Mouse (Mus musculus) intestine, embryonic 15.5 days (tissue): ENCODE results near the gene Acot7. TPM values are rescaled to one million over a fixed set of nuclear protein-coding genes. Genes with fewer than 3 reads are reported as not detected.

Experiments
- ATAC-seq: fragments of 200-750 bp; cut with Nextera tagmentation; 2 replicates; pipeline ENCODE4 v1.8.0; 2017; ENCODE audit warnings: moderate TSS enrichment, moderate library complexity
- H3K27ac ChIP-seq: fragments of 300-500 bp; sonication (generic); 2 replicates; pipeline ENCODE4 v1.5.1; 2015; ENCODE audit warnings: mild to moderate bottlenecking, inconsistent platforms
- H3K27me3 ChIP-seq: fragments of 300-500 bp; sonication (generic); replicated peaks from 2 replicates; pipeline ENCODE4 v1.6.1; 2015; ENCODE audit warnings: inconsistent platforms
- H3K36me3 ChIP-seq: fragments of 300-500 bp; sonication (generic); 2 replicates; pipeline ENCODE4 v1.6.1; 2015; ENCODE audit warnings: inconsistent platforms
- H3K4me1 ChIP-seq: fragments of 300-500 bp; sonication (generic); replicated peaks from 2 replicates; pipeline ENCODE4 v1.6.1; 2015; ENCODE audit warnings: inconsistent platforms
- H3K4me2 ChIP-seq: fragments of 300-500 bp; sonication (generic); replicated peaks from 2 replicates; pipeline ENCODE4 v1.6.1; 2015; ENCODE audit warnings: mild to moderate bottlenecking, inconsistent platforms
- H3K4me3 ChIP-seq: fragments of 300-500 bp; sonication (generic); replicated peaks from 2 replicates; pipeline ENCODE4 v1.5.1; 2015; ENCODE audit warnings: inconsistent platforms
- H3K9ac ChIP-seq: fragments of 300-500 bp; sonication (generic); 2 replicates; pipeline ENCODE4 v1.6.1; 2015; ENCODE audit warnings: inconsistent platforms
- H3K9me3 ChIP-seq: fragments of 300-500 bp; sonication (generic); 2 replicates; pipeline ENCODE4 v1.6.1; 2016; ENCODE audit warnings: inconsistent platforms
- WGBS: fragments of 180-500 bp; shearing (Covaris S2); methylation state at CpG from one replicate; pipeline ENCODE4 v1.1.7; 2015; 5-methylcytosine and 5-hydroxymethylcytosine counted together
- polyA plus RNA-seq: library from polyadenylated mRNA; unstranded; fragments of >200 nt; fragmentation: Nextera tagmentation; extraction: Ambion mirVana; gene quantifications from 2 replicates; pipeline ENCODE4 v1.2.1, GENCODE M21; 2015

The Acot7 gene
- polyA plus RNA-seq, 1 experiment from 2014 or later: 57.8 TPM

DNA sequence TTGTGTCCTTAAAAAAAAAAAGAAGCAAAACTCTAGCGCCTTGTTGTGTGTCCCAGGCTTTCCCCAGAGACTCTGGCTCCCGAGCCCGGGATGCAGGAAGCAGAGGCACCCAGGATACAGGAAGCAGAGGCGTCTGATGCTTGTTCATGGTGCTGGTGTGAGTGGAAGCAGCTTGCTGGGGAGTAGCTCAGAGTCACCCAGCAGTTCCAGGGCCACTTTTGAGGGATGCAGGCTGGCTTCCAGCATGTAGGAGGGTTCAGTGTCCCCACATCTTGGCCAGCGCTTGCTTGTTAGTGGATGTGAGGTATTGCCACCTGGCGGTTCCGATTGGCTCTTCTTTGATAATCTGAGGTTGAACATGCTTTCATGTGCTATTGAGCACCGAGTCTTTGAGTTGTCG lies 9.2 kb downstream of the Acot7 start:
- H3K9me3 ChIP-seq: no peaks in the 10 kb centered on the region
- peaks cover 28% of the 10 kb centered on the region for H3K4me1 ChIP-seq
- H3K27me3 ChIP-seq: no peaks in the 10 kb centered on the region
- H3K27ac ChIP-seq: 0 out of 2 replicates have a peak overlapping the region, but pooled peaks have one; percentile 94
- H3K36me3 ChIP-seq: no peaks in the 10 kb centered on the region
- H3K4me2 ChIP-seq: peak overlapping the region; percentile 66
- H3K4me3 ChIP-seq: no peak overlapping the region; the same call in 1 of the 2 replicates
- no peak for ATAC-seq
- WGBS: 76% methylated on average over 9 of the region's 9 CpGs
- H3K9ac ChIP-seq: 0 out of 2 replicates have a peak overlapping the region, but pooled peaks have one; percentile 12

DNA sequence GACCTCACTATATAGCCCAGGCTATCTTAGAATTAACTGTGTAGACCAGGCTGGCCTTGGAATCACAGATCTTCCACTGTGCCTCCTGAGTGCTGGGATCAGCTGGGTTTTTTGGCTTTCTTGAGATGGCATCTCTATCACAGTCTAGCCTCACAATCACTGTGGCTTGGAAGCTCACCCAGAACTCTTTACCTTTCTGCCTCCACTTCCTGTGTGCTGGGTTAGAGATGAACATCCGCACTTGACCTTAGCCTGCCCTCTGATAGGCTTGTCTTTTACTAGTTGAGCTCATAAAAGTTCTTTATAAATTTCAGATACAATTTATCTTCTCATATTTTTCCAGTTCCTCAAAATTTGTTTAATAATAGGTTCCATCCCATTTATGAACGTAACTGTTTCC lies 10.7 kb downstream of the Acot7 start:
- H3K36me3 ChIP-seq: no peaks in the 10 kb centered on the region
- ATAC-seq: no peak

DNA sequence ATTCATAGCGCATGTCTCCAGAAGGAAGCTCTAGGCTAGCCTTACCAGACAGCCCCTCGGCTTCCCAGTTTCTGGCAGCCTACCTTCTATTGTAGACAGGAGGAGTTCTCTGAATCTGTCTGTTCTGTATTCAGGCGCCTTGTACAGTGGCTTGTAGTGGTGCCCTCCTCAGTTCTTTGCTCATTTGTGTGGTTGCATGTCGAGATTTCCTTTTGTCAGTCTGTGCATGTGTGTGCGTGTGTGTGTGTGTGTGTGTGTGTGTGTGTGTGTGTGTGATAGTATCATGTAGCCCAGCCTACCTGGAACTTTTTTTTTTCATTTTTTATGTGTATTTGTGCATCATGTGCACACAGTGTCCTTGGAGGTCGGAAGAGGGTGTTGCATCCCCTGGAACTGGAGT lies 11.1 kb downstream of the Acot7 start:
- H3K27ac ChIP-seq: no peak overlapping the region
- H3K4me2 ChIP-seq: no peak overlapping the region
- 85% methylated on average over 6 of the region's 6 CpGs for WGBS
- no peak overlapping the region for H3K9ac ChIP-seq
- no peak overlapping the region for H3K4me3 ChIP-seq
- no peak for ATAC-seq
- H3K27me3 ChIP-seq: no peaks in the 10 kb centered on the region
- H3K4me1 ChIP-seq: peaks cover 28% of the 10 kb centered on the region
- H3K36me3 ChIP-seq: no peaks in the 10 kb centered on the region
- H3K9me3 ChIP-seq: no peaks in the 10 kb centered on the region

More for the DNA sequence above, 10.7 kb downstream of the Acot7 start:
- no peak overlapping the region for H3K4me2 ChIP-seq
- H3K27ac ChIP-seq: no peak overlapping the region
- peaks cover 28% of the 10 kb centered on the region for H3K4me1 ChIP-seq
- WGBS: 93% methylated on average over 2 of the region's 2 CpGs
- H3K27me3 ChIP-seq: no peaks in the 10 kb centered on the region
- H3K9ac ChIP-seq: no peak overlapping the region
- H3K9me3 ChIP-seq: no peaks in the 10 kb centered on the region
- no peak overlapping the region for H3K4me3 ChIP-seq

DNA sequence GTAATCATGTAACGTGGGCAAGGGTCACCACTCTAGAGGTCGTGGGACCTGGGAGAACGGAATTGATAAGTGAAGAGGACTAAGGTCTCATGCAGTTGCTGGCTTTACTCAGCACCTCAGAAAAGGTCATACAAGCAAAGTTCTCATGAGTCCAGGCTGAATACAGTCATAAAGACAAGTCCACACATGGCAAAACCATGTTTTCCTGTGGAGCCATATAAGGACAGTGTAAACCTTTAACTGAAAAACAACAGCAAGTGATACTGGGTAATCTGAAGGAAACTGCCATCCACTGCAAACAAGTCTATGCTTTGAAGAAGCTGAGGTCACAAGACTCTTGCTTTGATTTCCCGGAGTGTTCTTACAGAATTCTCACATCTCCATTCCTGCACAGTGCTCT lies 11.8 kb downstream of the Acot7 start:
- no peaks in the 10 kb centered on the region for H3K36me3 ChIP-seq
- no peak for ATAC-seq
- H3K4me3 ChIP-seq: no peak overlapping the region
- H3K4me1 ChIP-seq: peaks cover 28% of the 10 kb centered on the region
- no peak overlapping the region for H3K4me2 ChIP-seq
- H3K9ac ChIP-seq: no peak overlapping the region
- H3K27ac ChIP-seq: no peak overlapping the region
- H3K9me3 ChIP-seq: no peaks in the 10 kb centered on the region
- 86% methylated on average over 4 of the region's 4 CpGs for WGBS
- H3K27me3 ChIP-seq: no peaks in the 10 kb centered on the region

DNA sequence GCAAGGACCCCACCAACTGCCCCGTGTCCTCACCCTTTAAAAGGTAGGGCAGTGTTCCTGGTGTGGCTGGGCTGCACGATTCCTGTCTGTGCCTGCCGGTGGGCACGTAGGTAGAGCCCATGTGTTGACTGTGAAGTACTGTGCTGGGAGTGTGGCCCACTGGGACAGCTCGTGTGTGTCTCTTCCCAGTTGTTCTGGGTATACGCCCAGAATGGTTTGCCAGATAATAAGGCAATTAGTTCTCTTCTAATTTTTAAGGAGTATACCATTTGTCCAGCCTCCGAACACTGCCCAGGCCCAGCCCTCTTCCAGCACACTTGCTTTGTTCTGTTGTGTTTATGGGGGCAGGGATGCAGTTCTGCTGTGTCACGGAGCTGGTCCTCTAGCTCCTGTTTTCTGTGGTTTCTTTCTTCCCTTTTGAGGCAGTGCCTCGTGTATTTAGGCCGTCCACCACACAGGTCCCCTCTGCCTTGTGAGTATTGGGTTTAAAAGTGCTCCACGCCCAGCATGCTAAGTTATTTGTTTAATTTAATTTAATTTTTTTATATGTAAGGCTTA lies 12.2 kb downstream of the Acot7 start:
- Histone ChIP-seq H3K4me1 (peaks cover 24% of the 10 kb centered on the region), H3K36me3 (no peaks in the 10 kb centered on the region), H3K27ac (peak overlapping the region; percentile 8; the same call in 1 of the 2 replicates), H3K4me2 (no peak overlapping the region), H3K4me3 (no peak overlapping the region), H3K9ac (no peak overlapping the region), H3K27me3 (no peaks in the 10 kb centered on the region), H3K9me3 (no peaks in the 10 kb centered on the region)
- 72% methylated on average over 11 of the region's 11 CpGs for WGBS
- no peak for ATAC-seq

DNA sequence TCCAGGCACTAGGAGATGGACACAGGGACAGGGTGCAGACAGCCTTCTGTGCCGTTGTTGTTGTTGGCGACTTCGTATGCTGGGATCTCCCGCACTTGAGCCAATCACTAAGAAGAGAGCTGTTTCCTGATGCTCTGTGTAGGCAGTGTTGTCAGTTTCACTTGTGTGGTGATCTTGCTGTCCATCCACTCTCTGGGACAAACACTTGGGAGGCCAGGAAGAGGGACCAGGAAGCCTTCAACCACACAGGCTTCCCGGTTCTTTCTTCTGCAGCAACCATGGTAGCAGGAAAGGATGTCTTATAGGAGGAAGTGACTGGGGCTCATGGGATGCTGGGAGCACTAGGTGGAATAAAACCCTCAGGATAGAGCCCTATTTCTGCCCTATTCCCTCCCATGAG lies 12.8 kb downstream of the Acot7 start:
- peak overlapping the region; percentile 8 for H3K27ac ChIP-seq
- no peaks in the 10 kb centered on the region for H3K36me3 ChIP-seq
- WGBS: 77% methylated on average over 5 of the region's 5 CpGs

DNA sequence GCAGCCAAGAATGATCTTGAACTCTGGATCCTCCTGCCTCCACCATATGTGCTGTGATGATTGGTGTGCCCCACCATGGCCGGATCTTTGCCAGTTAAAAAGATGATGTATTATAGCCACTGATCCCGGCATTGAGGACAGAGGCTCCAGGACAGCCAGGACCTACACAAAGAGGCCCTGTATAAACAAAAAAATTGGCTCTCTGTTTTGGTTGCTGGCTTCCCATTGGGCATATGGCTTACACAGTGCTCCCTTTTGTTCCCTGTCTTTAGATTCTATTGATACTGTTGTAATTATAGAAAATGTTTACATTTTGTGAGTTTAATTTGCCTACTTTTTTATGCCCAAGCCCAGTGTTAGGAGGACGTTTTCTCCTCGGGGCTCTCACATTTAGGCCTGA lies 14.6 kb downstream of the Acot7 start:
- Histone ChIP-seq H3K4me1 (0 out of 2 replicates have a peak, but pooled peaks cover 5% of the 10 kb centered on the region), H3K9me3 (no peaks in the 10 kb centered on the region), H3K27ac (no peak overlapping the region), H3K27me3 (no peaks in the 10 kb centered on the region), H3K9ac (no peak overlapping the region), H3K4me2 (no peak overlapping the region), H3K36me3 (no peaks in the 10 kb centered on the region), H3K4me3 (no peak overlapping the region)
- WGBS: 53% methylated on average over 4 of the region's 4 CpGs
- ATAC-seq: no peak

More for the DNA sequence above, 12.8 kb downstream of the Acot7 start:
- Histone ChIP-seq H3K9me3 (no peaks in the 10 kb centered on the region), H3K9ac (no peak overlapping the region), H3K4me2 (no peak overlapping the region), H3K27me3 (no peaks in the 10 kb centered on the region), H3K4me1 (peaks cover 19% of the 10 kb centered on the region), H3K4me3 (no peak overlapping the region)
- no peak for ATAC-seq

DNA sequence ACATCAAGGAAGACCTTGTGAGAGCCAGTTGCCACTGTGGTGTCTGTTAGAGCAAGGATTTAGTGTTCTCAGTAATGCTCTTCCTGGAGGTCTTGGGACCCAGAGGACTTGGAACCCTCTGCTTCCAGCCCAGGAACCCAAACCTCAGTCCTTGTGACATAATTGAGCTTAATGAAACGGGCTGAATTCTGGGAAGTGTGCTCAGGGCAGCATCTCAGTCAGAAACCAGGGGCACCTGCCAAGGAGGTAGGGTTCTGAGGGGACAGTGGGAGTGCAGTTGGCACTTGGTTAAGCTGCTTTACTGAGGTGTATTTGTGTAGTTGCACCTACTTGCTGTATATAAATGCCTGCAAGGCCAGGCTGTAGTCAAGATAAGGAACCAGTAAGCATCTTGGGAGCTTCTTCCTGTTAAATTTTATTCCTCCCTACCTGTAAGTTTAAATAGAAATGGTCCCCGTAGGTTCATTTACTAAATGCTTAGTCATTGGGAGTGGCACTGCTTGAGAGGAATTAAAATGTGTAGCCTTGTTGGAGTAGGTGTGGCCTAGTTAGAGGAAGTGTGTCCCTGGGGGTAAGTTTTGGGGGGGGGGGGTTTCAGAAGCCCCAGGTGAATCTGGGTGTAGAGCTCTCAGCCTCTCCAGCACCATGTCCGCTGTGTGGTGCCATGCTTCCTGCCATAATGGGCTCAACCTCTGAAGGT lies 16.7 kb downstream of the Acot7 start:
- Histone ChIP-seq H3K9ac (no peak overlapping the region), H3K36me3 (no peaks in the 10 kb centered on the region), H3K4me1 (0 out of 2 replicates have a peak, but pooled peaks cover 5% of the 10 kb centered on the region), H3K27me3 (no peaks in the 10 kb centered on the region), H3K4me3 (no peak overlapping the region), H3K4me2 (no peak overlapping the region), H3K9me3 (no peaks in the 10 kb centered on the region), H3K27ac (no peak overlapping the region)
- WGBS: 82% methylated on average over 3 of the region's 3 CpGs
- no peak for ATAC-seq

DNA sequence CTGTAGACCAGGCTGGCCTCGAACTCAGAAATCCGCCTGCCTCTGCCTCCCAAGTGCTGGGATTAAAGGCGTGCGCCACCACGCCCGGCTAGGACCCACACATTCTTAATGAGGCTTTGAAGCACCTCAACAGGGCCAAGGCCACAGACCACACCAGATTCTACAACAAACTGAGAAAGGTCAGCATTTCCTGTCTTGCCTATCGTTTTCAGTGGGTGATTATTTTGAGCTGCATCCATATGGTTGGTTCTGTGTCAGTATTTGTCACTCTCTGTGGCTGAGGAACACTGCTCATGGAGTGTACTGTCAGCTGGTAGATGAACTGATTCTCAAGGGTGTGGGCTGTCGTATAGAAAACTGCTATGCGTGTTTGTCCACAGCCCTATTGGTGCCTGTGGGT lies 18.3 kb downstream of the Acot7 start:
- no peak overlapping the region for H3K4me2 ChIP-seq
- 90% methylated on average over 9 of the region's 9 CpGs for WGBS
- no peak overlapping the region for H3K4me3 ChIP-seq
- H3K27ac ChIP-seq: no peak overlapping the region
- peaks cover 11% of the 10 kb centered on the region for H3K4me1 ChIP-seq
- no peak for ATAC-seq
- no peak overlapping the region for H3K9ac ChIP-seq
- H3K36me3 ChIP-seq: no peaks in the 10 kb centered on the region
- H3K9me3 ChIP-seq: no peaks in the 10 kb centered on the region
- no peaks in the 10 kb centered on the region for H3K27me3 ChIP-seq

DNA sequence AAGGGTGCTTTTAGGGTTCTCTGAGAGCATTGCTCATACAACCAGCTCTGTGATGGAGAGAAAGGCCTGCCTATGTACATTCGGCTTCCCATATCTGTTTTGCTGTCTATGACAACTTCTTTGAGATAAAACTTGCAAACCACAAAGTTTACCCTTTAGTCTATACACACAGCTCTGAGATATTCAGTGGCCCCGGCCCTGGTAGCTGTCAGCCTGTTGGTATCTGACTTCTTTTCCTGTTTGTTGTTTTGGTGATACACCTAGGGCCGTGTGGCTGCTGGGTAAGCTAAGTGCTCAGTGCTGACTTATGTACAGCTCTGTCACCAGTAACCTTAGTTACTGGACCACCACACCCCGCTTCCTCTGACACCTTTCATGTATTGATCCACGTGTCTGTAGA lies 19.6 kb downstream of the Acot7 start:
- no peak overlapping the region for H3K4me2 ChIP-seq
- H3K27me3 ChIP-seq: no peaks in the 10 kb centered on the region
- H3K9ac ChIP-seq: no peak overlapping the region
- H3K36me3 ChIP-seq: no peaks in the 10 kb centered on the region
- H3K4me3 ChIP-seq: no peak overlapping the region
- peaks cover 13% of the 10 kb centered on the region for H3K4me1 ChIP-seq
- no peak overlapping the region for H3K27ac ChIP-seq
- H3K9me3 ChIP-seq: no peaks in the 10 kb centered on the region
- no peak for ATAC-seq
- WGBS: 68% methylated on average over 5 of the region's 5 CpGs

DNA sequence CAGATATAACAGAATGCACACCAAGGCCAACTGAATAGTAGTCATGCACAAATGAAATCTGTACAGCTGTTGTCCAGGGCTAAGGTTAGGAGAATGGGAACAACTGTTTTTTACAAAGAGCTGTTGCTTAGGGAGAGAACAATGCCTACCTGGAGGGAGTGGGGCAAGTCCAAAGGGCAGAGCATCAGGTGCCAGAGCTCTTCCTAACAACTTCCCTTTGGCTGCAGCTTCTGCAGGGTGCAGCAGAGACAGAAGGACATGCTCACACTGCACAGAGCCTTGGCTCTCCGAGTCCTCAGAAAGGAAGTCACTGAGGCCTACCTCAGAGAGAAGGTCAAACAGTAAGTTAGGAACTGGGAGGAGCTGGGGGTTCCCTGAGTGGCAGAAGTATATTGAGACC lies 21.7 kb downstream of the Acot7 start:
- H3K27me3 ChIP-seq: no peaks in the 10 kb centered on the region
- H3K4me1 ChIP-seq: peaks cover 19% of the 10 kb centered on the region
- H3K4me3 ChIP-seq: no peak overlapping the region
- H3K9me3 ChIP-seq: no peaks in the 10 kb centered on the region
- H3K36me3 ChIP-seq: no peaks in the 10 kb centered on the region
- H3K27ac ChIP-seq: no peak overlapping the region
- 46% methylated on average over 1 of the region's 1 CpGs for WGBS
- ATAC-seq: peak; percentile 57; the same call in 1 of the 2 replicates
- H3K9ac ChIP-seq: no peak overlapping the region
- no peak overlapping the region for H3K4me2 ChIP-seq

DNA sequence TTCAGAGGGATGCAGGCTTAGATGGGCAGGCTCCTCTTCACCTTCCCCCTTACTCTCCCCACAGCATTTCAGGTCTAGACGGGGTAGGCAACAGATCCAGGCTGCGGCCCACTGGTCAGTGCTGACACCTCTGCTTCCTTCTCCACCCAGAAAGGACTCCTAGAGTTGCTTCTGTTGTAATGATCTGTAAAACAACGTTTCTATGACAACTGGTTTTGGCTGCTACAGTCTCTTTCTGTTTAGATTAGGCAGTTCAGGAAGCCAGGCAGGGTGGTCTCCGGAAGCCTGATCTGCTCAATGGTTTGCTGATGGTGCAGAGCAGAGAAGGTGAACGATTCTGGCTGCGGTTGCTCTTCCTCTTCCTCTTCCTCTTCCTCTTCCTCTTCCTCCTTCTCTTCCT lies 23.6 kb downstream of the Acot7 start:
- peaks cover 19% of the 10 kb centered on the region for H3K4me1 ChIP-seq
- H3K9ac ChIP-seq: no peak overlapping the region
- H3K27ac ChIP-seq: 0 out of 2 replicates have a peak overlapping the region, but pooled peaks have one; percentile 32
- no peak overlapping the region for H3K4me3 ChIP-seq
- H3K4me2 ChIP-seq: no peak overlapping the region
- no peaks in the 10 kb centered on the region for H3K9me3 ChIP-seq
- ATAC-seq: 0 out of 2 replicates have a peak, but pooled peaks have one; percentile 32
- H3K36me3 ChIP-seq: no peaks in the 10 kb centered on the region
- no peaks in the 10 kb centered on the region for H3K27me3 ChIP-seq
- WGBS: 39% methylated on average over 6 of the region's 6 CpGs

DNA sequence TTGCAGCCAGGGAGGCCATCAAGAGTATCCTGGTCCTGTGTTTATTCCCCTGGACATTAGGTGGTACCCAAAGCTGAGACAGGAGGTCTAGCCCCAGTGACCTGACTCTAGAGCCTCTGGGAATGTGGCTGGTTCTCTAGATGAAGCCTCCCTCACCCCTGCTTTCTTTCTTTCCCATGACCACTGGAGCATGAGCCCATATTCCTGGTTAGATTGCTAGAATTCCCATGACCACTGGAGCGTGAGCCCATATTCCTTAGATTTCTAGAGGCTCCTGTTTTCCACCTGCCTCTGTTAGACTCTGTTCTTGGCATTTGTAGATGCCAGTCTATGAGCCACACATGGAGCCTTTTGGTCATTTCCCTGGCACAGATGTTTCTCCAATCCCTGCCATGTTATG lies 24.5 kb downstream of the Acot7 start:
- Histone ChIP-seq H3K4me2 (no peak overlapping the region), H3K4me1 (peaks cover 19% of the 10 kb centered on the region), H3K9me3 (no peaks in the 10 kb centered on the region), H3K27ac (no peak overlapping the region), H3K4me3 (no peak overlapping the region), H3K9ac (no peak overlapping the region), H3K36me3 (0 out of 2 replicates have a peak, but pooled peaks cover 2% of the 10 kb centered on the region), H3K27me3 (no peaks in the 10 kb centered on the region)
- no peak for ATAC-seq
- WGBS: 89% methylated on average over 1 of the region's 1 CpGs
